ENCODE assay signal across 29 mouse cellular contexts in genomic region chr12:72962761-72963160, GRCm38 (mm10). TPM values are rescaled to one million over a fixed set of nuclear protein-coding genes. Genes with fewer than 3 reads are reported as not detected.
"Had no signal": no experiment of that assay in that cellular context is flagged by ENCODE, and none has a peak within 500 bp of the region (broad histone marks: within the 10 kb centered on the region; RNA-seq: fewer than 3 reads in every experiment).

No protein-coding gene starts in this region.

- H3K9me3 ChIP-seq: limb, embryonic 12.5 days; limb, embryonic 15.5 days; midbrain, embryonic 12.5 days; midbrain, embryonic 15.5 days; neural tube, embryonic 12.5 days; neural tube, embryonic 15.5 days had no signal

- H3K27me3 ChIP-seq: limb, embryonic 12.5 days; limb, embryonic 15.5 days; neural tube, embryonic 12.5 days had no signal

- DNase-seq: kidney, postnatal 25 days; layer of hippocampus, postnatal 36 days; left cerebral cortex, postnatal 4 days; liver, postnatal 0 days; lung, embryonic 14.5 days; lung, postnatal 4 days; right cerebral cortex, adult 18-20 months; right cerebral cortex, postnatal 14 days; right cerebral cortex, postnatal 4 days; thymus, postnatal 36 days had no signal

- H3K36me3 ChIP-seq: limb, embryonic 12.5 days; limb, embryonic 15.5 days; midbrain, embryonic 12.5 days; midbrain, embryonic 15.5 days; neural tube, embryonic 12.5 days; neural tube, embryonic 15.5 days had no signal

- H3K4me3 ChIP-seq: left cerebral cortex, adult 2 months; limb, embryonic 12.5 days; limb, embryonic 15.5 days; midbrain, embryonic 12.5 days; midbrain, embryonic 15.5 days; neural tube, embryonic 12.5 days; neural tube, embryonic 15.5 days had no signal

- H3K4me2 ChIP-seq: limb, embryonic 12.5 days; limb, embryonic 15.5 days; liver, embryonic 11.5 days; lung, embryonic 14.5 days; midbrain, embryonic 12.5 days; midbrain, embryonic 15.5 days; neural tube, embryonic 12.5 days; neural tube, embryonic 15.5 days had no signal

- H3K9ac ChIP-seq: limb, embryonic 12.5 days; limb, embryonic 15.5 days; liver, embryonic 14.5 days; liver, postnatal 0 days; lung, embryonic 14.5 days; midbrain, embryonic 12.5 days; midbrain, embryonic 15.5 days; neural tube, embryonic 12.5 days; neural tube, embryonic 15.5 days had no signal

- H3K4me1 ChIP-seq: limb, embryonic 12.5 days; limb, embryonic 15.5 days; midbrain, embryonic 12.5 days; midbrain, embryonic 15.5 days; neural tube, embryonic 12.5 days; neural tube, embryonic 15.5 days had no signal

- H3K27ac ChIP-seq: kidney, postnatal 0 days; left cerebral cortex, adult 2 months; limb, embryonic 12.5 days; limb, embryonic 15.5 days; liver, embryonic 14.5 days; midbrain, embryonic 12.5 days; midbrain, embryonic 15.5 days; neural tube, embryonic 12.5 days; neural tube, embryonic 15.5 days had no signal

- ATAC-seq: liver, postnatal 0 days; lung, postnatal 0 days; midbrain, embryonic 15.5 days had no signal

RNA-seq across cellular contexts. Expression of gene 4930447C04Rik, which starts 22.2 kb away (rescaled TPM):
- polyA plus RNA-seq: large intestine, adult 2 months had no signal

RNA-seq across cellular contexts. Expression of gene Six6, which starts 23.1 kb away (rescaled TPM):
- total RNA-seq: layer of hippocampus, adult 8-10 months; layer of hippocampus, postnatal 10 days; layer of hippocampus, postnatal 36 days; left cerebral cortex, adult 2 months; left cerebral cortex, postnatal 10 days; megakaryocyte progenitor cell, adult 5-6 weeks had no signal
- polyA plus RNA-seq: kidney, embryonic 14.5 days; kidney, postnatal 0 days; large intestine, adult 2 months; limb, embryonic 12.5 days; limb, embryonic 15.5 days; liver, embryonic 11.5 days; liver, embryonic 14.5 days; liver, postnatal 0 days; lung, embryonic 14.5 days; lung, postnatal 0 days; midbrain, embryonic 12.5 days; neural tube, embryonic 12.5 days; neural tube, embryonic 15.5 days; stomach, embryonic 14.5 days; urinary bladder, adult 2 months had no signal
